Mouse (Mus musculus) midbrain, embryonic 10.5 days (tissue): ENCODE data around the gene Henmt1. TPM values are rescaled to one million over a fixed set of nuclear protein-coding genes. Genes with fewer than 3 reads are reported as not detected.
A peak's percentile ranks its signal among the peaks of the same experiment; 100 is the strongest.

Experiments
- DNase-seq: peaks from one replicate; pipeline ENCODE4 v3.0.0-alpha.2; 2017; ENCODE audit warnings: low spot score
- H3K27ac ChIP-seq: fragments of 300-500 bp; sonication (generic); replicated peaks from 2 replicates; pipeline ENCODE4 v1.5.1; 2016; ENCODE audit warnings: mild to moderate bottlenecking
- H3K27me3 ChIP-seq: fragments of 300-500 bp; sonication (generic); 2 replicates; pipeline ENCODE4 v1.6.1; 2016; ENCODE audit warnings: low read depth, mild to moderate bottlenecking; ENCODE audit not compliant: poor library complexity, severe bottlenecking
- H3K36me3 ChIP-seq: fragments of 300-500 bp; sonication (generic); 2 replicates; pipeline ENCODE4 v1.6.1; 2016; ENCODE audit warnings: mild to moderate bottlenecking, moderate library complexity
- H3K4me1 ChIP-seq: fragments of 300-500 bp; sonication (generic); 2 replicates; pipeline ENCODE4 v1.6.1; 2016
- H3K4me3 ChIP-seq: fragments of 300-500 bp; sonication (generic); 2 replicates; pipeline ENCODE4 v1.5.1; 2016; ENCODE audit warnings: mild to moderate bottlenecking, moderate library complexity
- H3K9me3 ChIP-seq: fragments of 300-500 bp; sonication (generic); replicated peaks from 2 replicates; pipeline ENCODE4 v1.6.1; 2016; ENCODE audit warnings: mild to moderate bottlenecking
- WGBS: fragments of 180-500 bp; shearing (Covaris S2); methylation state at CpG from one replicate; pipeline ENCODE4 v1.1.7; 2016; 5-methylcytosine and 5-hydroxymethylcytosine counted together
- polyA plus RNA-seq: library from polyadenylated mRNA; unstranded; fragments of >200 nt; fragmentation: Nextera tagmentation; extraction: Ambion mirVana; gene quantifications from 2 replicates; pipeline ENCODE4 v1.2.1, GENCODE M21; 2016

Henmt1 gene
- 0.62 and 0.67 TPM in 2 replicates for polyA plus RNA-seq

DNA sequence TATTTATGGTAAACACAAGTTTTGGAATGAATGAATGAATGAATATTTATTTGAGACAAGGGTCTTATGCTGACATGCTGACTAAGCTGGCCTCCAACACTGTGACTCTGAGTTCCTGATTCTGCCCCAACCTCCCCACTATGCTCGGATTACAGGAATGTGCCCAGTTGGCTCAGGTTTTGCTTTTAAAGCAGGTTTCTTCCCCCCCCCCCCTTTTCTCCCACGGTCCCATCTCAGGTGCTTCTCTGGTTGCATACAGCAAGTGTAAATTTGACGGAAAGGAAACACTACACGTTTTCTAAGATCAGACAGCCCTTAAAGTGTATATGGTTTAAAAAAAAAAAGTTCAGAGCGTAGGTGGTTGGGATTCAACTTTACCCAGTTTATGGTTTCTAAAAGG is at the start of gene Henmt1:
Gene Henmt1, plus strand, starts transcription at position 301 of the 400 bp plus-strand sequence.
- 87% methylated on average over 5 of the region's 5 CpGs for WGBS
- DNase-seq = no peak
- H3K36me3 ChIP-seq = no peaks in the 10 kb centered on the region
- H3K9me3 ChIP-seq = peaks cover 7% of the 10 kb centered on the region; the same call in 1 of the 2 replicates
- H3K27me3 ChIP-seq = no peaks in the 10 kb centered on the region
- H3K27ac ChIP-seq = no peak within 1 kb of the TSS
- peaks cover 5% of the 10 kb centered on the region for H3K4me1 ChIP-seq
- peak within 1 kb of the TSS; percentile 48 for H3K4me3 ChIP-seq

DNA sequence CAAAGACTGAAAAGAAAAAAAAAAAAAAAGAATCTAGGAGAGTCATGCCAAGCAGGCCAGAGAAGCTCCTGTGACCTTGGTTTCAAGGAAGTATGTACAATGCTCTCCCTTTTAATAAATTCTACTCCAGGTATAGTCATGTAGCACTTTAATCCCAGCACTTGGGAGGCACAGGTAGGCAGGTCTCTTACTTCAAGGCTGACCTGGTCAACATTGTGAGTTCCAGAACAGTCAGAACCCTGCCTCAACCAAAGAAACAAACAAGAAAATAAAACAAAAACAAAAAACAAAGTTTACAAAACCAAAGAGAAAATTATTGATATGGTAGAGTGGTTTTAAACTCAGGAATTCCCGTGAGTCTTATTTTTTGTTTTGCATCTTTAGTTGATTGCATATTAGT is 49.8 kb upstream of the Henmt1 start, which contains the start of gene Fndc7:
Gene Fndc7, minus strand, starts transcription at position 101 of the 400 bp plus-strand sequence.
- Histone ChIP-seq H3K4me1 (peaks cover 20% of the 10 kb centered on the region), H3K9me3 (no peaks in the 10 kb centered on the region), H3K27me3 (no peaks in the 10 kb centered on the region), H3K36me3 (no peaks in the 10 kb centered on the region), H3K4me3 (no peak within 1 kb of the TSS), H3K27ac (no peak within 1 kb of the TSS)
- 89% methylated on average over 1 of the region's 1 CpGs for WGBS
- no peak for DNase-seq

DNA sequence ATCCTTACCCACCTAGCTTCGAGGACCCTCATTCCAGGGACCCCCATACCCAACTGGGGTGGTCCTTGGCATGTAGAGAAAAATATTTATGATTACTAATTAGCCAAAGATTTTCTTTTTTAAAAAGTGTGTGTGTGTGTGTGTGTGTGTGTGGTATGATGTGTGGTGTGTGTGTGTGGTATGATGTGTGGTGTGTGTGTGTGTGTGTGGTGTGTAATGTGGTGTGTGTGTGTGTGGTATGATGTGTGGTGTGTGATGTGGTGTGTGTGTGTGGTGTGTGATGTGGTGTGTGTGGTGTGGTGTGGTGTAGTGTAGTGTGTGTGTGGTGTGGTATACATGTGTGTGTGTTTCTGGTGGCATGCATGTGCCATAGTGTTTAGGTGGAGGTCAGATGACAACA is 47.6 kb upstream of the Henmt1 start:
- no peak overlapping the region for H3K4me3 ChIP-seq
- H3K27me3 ChIP-seq = no peaks in the 10 kb centered on the region
- WGBS = 75% methylated on average over 1 of the region's 1 CpGs
- H3K36me3 ChIP-seq = no peaks in the 10 kb centered on the region
- no peaks in the 10 kb centered on the region for H3K9me3 ChIP-seq
- no peak overlapping the region for H3K27ac ChIP-seq
- no peak for DNase-seq
- H3K4me1 ChIP-seq = peaks cover 5% of the 10 kb centered on the region

DNA sequence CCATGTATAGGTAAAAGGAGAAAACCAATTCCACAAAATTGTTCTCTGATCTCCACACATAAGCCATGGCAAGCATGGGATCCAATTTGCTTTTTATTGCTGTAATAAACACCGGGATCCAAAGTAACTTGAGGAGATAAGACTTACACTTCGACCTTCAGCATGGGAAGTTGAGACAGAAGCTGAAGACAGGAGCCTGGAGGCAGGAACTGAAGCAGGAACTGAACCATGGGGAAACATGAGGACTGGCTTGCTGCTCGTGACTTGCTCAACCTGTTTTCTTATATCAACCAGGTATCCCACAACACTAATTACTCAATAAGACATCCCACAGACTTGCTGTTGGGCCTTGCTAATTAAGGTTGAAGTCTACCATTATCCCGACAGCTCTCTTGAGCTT is 46.8 kb upstream of the Henmt1 start:
- 77% methylated on average over 4 of the region's 4 CpGs for WGBS
- no peaks in the 10 kb centered on the region for H3K27me3 ChIP-seq
- DNase-seq = no peak
- H3K27ac ChIP-seq = no peak overlapping the region
- H3K9me3 ChIP-seq = no peaks in the 10 kb centered on the region
- no peaks in the 10 kb centered on the region for H3K4me1 ChIP-seq
- no peak overlapping the region for H3K4me3 ChIP-seq
- no peaks in the 10 kb centered on the region for H3K36me3 ChIP-seq

DNA sequence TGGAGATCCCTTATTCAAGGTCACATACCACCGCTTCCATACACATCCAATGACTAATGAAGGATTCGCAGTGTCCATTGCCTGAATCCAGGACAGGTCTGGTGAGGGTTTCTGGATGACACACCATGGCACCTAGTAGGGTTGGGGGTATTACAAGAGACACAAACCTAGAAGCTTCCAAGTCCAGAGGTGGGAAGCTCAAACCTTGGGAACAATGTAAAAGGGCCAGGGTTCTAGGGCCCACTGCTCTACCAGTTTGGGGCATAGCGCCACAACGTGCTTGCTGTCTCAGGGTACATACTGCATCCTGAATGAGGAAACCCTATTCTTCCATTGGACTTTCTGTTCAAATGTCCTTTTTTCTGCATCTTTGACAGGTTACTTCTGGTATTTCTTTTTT is 41.0 kb upstream of the Henmt1 start:
- H3K9me3 ChIP-seq = no peaks in the 10 kb centered on the region
- H3K4me3 ChIP-seq = no peak overlapping the region
- H3K36me3 ChIP-seq = peaks cover 40% of the 10 kb centered on the region
- no peaks in the 10 kb centered on the region for H3K4me1 ChIP-seq
- no peaks in the 10 kb centered on the region for H3K27me3 ChIP-seq
- no peak for DNase-seq
- 89% methylated on average over 4 of the region's 4 CpGs for WGBS
- no peak overlapping the region for H3K27ac ChIP-seq

DNA sequence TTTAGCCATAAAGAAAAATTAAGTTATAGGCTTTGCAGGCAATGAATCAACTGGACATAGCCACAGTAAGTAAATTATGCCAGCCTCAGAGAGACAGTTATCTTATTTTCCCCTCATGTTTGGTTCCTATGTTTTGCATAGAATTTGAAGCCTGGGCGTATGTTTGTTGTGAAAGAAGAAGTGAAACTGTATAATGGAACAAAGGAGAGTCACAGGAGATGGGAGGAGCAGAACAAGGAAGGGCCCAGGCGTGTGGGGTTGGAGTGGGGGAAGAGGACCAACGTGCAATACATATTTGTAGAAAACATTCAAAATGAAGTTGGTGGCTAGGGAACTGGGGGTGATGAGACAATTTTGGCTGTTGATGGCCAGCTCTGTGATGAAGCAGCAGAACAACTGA is 39.5 kb upstream of the Henmt1 start:
- Histone ChIP-seq H3K4me3 (no peak overlapping the region), H3K27me3 (no peaks in the 10 kb centered on the region), H3K36me3 (peaks cover 55% of the 10 kb centered on the region), H3K27ac (no peak overlapping the region), H3K4me1 (no peaks in the 10 kb centered on the region), H3K9me3 (no peaks in the 10 kb centered on the region)
- DNase-seq = no peak
- 76% methylated on average over 3 of the region's 3 CpGs for WGBS

DNA sequence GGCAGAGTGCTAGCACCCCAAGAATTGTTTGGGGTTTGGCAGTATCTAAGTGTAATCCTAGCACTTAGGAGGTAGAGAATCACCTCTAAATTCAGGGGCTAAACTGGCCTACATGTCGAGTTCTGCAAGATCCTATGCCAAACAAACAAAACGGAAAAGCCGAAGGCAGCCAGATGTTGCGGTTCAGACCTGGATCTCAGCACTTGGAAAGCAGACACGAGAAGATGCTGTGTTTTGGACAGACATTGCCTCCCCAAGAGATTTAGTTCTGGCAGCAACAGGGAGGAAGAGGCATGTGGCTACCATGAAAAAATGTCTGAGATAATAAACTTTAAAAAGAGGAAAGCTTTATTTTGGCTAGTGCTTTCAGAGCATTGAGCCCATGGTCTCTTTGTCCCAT is 39.0 kb upstream of the Henmt1 start:
- DNase-seq = no peak
- H3K9me3 ChIP-seq = no peaks in the 10 kb centered on the region
- no peak overlapping the region for H3K27ac ChIP-seq
- 81% methylated on average over 5 of the region's 5 CpGs for WGBS
- H3K4me1 ChIP-seq = no peaks in the 10 kb centered on the region
- H3K27me3 ChIP-seq = no peaks in the 10 kb centered on the region
- H3K4me3 ChIP-seq = no peak overlapping the region
- peaks cover 60% of the 10 kb centered on the region for H3K36me3 ChIP-seq

DNA sequence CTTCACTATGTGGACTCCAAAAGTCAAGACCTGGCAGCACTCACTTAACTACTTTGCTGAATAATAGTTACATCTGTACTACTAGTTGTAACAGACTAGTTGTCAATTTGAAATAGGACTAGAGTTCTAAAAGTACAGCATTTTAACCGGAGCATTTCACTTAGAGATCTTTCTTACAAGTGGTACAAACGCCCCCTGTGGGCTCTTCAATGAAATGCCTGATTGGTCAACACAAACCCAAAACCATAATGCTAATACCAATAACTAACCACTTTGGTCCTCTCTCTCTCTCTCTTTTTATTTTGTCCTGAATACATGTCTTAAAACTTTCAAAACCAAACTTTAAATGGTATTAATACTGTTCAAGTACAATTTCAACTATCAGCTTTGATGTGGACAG is 37.6 kb upstream of the Henmt1 start:
- H3K27ac ChIP-seq = no peak overlapping the region
- peaks cover 74% of the 10 kb centered on the region for H3K36me3 ChIP-seq
- H3K4me1 ChIP-seq = no peaks in the 10 kb centered on the region
- H3K27me3 ChIP-seq = no peaks in the 10 kb centered on the region
- H3K4me3 ChIP-seq = no peak overlapping the region
- no peaks in the 10 kb centered on the region for H3K9me3 ChIP-seq
- DNase-seq = no peak
- 56% methylated on average over 2 of the region's 2 CpGs for WGBS

DNA sequence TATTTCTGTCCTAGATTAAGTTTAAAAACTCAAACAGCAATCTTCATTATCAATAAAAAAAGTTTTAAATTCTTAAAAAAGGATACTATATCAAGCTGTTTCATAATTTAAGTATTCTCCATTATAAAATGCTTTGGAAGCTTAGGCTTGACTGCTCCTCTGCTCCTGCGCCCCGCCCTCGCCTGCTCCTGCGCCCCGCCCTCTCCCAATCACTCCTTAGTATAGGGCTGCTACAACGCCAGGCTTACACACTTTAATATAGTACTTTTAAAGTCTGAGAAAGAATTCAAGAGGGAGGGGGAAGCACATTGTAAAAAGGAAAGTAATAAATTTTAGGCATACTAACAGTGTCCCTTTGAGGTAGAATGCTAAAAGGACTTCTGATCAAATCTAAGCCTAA is 36.7 kb upstream of the Henmt1 start:
- H3K36me3 ChIP-seq = peaks cover 83% of the 10 kb centered on the region
- H3K4me3 ChIP-seq = no peak overlapping the region
- H3K9me3 ChIP-seq = no peaks in the 10 kb centered on the region
- H3K27ac ChIP-seq = no peak overlapping the region
- no peaks in the 10 kb centered on the region for H3K27me3 ChIP-seq
- no peak for DNase-seq
- H3K4me1 ChIP-seq = no peaks in the 10 kb centered on the region
- 93% methylated on average over 6 of the region's 6 CpGs for WGBS

DNA sequence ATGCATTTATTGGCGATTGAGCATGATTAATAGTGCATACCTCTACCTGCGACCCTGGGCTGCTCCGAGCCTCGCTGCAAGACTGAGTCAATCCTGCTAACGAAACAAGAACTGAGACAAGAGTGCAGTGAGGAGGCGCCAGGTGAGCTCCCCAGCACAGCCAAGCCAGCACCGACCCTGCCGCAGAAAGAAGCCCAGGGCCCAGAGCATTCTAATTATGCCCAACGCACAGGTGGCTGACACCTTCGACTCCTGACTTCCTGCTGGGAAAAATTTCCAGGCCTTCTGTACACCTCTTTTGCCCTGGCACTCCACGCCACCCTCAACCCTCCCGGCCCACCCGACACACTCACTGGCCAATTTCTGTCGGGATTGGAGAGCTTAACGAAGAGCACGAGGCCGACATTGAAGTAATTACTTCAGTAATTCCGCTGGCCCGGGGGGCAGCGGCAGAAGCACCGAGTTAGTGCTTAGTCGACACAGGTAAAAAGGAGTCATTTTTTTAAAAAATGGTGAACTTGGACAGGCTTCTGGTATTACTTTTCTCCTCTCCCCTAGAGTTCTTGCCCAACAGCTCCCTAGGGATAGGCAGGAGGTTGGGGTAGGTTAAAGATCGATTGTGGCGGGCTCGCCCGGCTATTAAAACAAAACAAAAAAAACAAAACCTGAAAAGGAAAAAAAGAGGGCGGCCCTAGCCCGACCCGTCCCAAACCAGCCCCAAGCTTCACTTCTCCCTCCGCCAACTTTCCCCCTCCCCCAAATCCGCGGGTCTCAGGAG is 29.2 kb upstream of the Henmt1 start:
- peaks cover 18% of the 10 kb centered on the region for H3K4me1 ChIP-seq
- H3K9me3 ChIP-seq = no peaks in the 10 kb centered on the region
- H3K4me3 ChIP-seq = peak overlapping the region; percentile 99
- peaks cover 35% of the 10 kb centered on the region for H3K36me3 ChIP-seq
- no peaks in the 10 kb centered on the region for H3K27me3 ChIP-seq
- H3K27ac ChIP-seq = peak overlapping the region; percentile 97
- WGBS = under 1% methylated on average over 32 of the region's 32 CpGs
- DNase-seq = peak; percentile 28

DNA sequence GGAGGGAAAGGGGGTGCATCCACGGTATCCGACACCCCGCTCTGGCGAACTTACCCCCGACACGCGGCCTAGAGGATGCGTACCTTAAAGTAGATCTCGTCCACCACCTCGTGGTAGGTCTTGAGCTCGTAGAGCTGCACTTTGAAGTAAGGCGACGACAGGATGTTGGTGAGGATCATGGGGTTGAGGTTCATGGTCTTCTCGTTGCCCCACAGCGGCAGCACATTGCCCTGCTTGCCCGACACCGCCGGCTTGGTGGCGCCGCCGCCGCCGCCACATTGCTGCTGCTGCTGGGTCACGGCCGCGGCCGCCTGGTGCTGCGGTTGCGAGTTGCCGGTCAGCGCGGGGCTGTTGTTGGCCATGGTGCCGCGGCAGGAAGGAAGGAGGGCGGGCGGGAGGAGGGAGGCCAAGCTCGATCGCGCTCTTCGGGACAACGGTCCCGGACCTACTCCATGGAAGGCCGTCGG is 28.6 kb upstream of the Henmt1 start:
- Histone ChIP-seq H3K9me3 (no peaks in the 10 kb centered on the region), H3K27me3 (no peaks in the 10 kb centered on the region), H3K36me3 (peaks cover 28% of the 10 kb centered on the region), H3K4me1 (peaks cover 18% of the 10 kb centered on the region), H3K27ac (peak overlapping the region; percentile 97), H3K4me3 (peak overlapping the region; percentile 99)
- WGBS = under 1% methylated on average over 34 of the region's 44 CpGs
- no peak for DNase-seq

DNA sequence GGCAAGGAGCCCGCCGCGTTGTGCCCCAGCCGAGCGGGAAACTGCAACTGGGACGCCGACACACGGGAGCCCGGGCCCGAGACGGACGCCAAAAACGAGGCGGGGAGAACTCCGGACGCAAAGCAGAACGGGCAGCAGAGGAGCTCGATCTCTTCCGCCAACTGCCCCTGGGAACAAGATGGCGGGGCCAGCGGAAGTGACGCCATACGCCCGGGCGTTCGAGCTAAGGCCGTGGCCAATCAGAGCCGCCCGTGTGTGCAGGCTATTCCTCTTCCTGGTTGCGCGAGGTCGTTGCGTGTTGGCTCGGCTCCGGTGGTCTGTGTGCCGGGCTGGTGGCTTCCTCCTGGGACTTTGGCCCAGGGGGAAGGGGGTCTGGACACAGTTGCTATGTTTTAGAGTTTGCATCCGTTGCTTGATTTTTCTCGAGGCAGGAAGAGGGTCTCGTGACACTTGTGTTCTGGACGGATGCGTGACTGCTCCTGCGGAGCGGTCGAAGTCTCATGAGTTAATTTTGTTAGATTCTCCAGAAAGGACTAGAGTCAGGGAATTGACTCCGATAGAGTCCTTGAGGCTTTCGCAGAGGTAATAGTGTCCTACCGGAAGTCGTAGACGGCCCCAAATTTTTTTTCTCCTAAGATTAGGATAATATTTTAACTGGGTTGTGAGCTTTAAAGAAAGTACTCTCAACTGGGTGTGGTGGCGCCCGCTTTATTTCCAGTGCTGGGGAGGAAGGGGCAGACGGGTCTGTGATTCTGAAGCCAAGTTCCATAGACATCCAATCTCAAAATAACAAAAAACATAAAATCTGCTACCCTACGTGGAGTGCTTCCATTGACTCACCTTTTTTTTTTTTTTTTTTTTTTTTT is 27.9 kb upstream of the Henmt1 start, which contains the start of gene Prpf38b:
Gene Prpf38b, minus strand, starts transcription at position 180 of the 866 bp plus-strand sequence.
- Histone ChIP-seq H3K27ac (peak within 1 kb of the TSS; percentile 97), H3K27me3 (no peaks in the 10 kb centered on the region), H3K4me1 (peaks cover 22% of the 10 kb centered on the region), H3K36me3 (peaks cover 22% of the 10 kb centered on the region), H3K4me3 (peak within 1 kb of the TSS; percentile 99), H3K9me3 (no peaks in the 10 kb centered on the region)
- under 1% methylated on average over 53 of the region's 53 CpGs for WGBS
- peak; percentile 99 for DNase-seq

DNA sequence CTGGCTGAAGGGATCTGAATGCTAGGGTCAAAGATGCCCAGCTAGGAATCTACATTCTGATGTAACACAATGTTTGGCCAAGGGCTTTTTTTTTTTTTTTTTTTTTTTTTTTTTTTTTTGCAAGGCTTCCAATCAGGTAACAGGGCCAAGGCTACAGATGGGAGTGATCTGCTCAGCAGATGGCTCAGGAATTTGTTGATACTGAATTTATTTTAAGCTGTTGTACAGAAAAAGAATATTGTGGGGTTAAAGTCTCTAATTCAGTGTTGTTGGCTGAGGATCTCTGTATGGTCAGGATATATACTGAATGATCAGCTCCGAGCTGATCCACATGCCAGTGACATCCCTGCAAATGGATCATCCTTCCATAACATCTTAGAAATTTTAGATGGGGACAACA is 23.7 kb upstream of the Henmt1 start:
- DNase-seq = no peak
- H3K9me3 ChIP-seq = no peaks in the 10 kb centered on the region
- peaks cover 14% of the 10 kb centered on the region for H3K4me1 ChIP-seq
- no peak overlapping the region for H3K4me3 ChIP-seq
- H3K27ac ChIP-seq = no peak overlapping the region
- no peaks in the 10 kb centered on the region for H3K27me3 ChIP-seq
- H3K36me3 ChIP-seq = no peaks in the 10 kb centered on the region
- 86% methylated on average over 1 of the region's 1 CpGs for WGBS
